Mouse (Mus musculus): ENCODE measurements around the gene Hspa4. TPM values are rescaled to one million over a fixed set of nuclear protein-coding genes. Genes with fewer than 3 reads are reported as not detected.
A peak's percentile ranks its signal among the peaks of the same experiment; 100 is the strongest.

Gene Hspa4
- total RNA-seq, 2 experiments from 2014 or later = 177 to 179 TPM

- peak; percentile 86 to 92 for DNase-seq (ENCODE audit: low spot score in 2 of 2)
Observed at GRCm38 (mm10) chr11:53254926-53255325, 45.3 kb downstream of the Hspa4 start.

- DNase-seq (ENCODE audit: low spot score in 2 of 2) = no peak
Observed at GRCm38 (mm10) chr11:53254428-53254827, 45.8 kb downstream of the Hspa4 start.

GRCm38 (mm10) chr11:53252186-53253119 is 47.8 kb downstream of the Hspa4 start:
- DNase-seq (ENCODE audit: low spot score in 2 of 2) = no peak

GRCm38 (mm10) chr11:53250796-53251195 is 49.5 kb downstream of the Hspa4 start:
- no peak for DNase-seq (ENCODE audit: low spot score in 2 of 2)

- DNase-seq (ENCODE audit: low spot score in 2 of 2) = no peak
Observed at GRCm38 (mm10) chr11:53249686-53250085, 50.6 kb downstream of the Hspa4 start.

GRCm38 (mm10) chr11:53245561-53245960 is 54.7 kb downstream of the Hspa4 start:
- DNase-seq (ENCODE audit: low spot score in 2 of 2) = no peak

- peak in 1 of 2 experiments; percentile 39 for DNase-seq (ENCODE audit: low spot score in 2 of 2)
Observed at GRCm38 (mm10) chr11:53243199-53243598, 57.1 kb downstream of the Hspa4 start.

GRCm38 (mm10) chr11:53233590-53233989 is 66.7 kb downstream of the Hspa4 start:
- no peak for DNase-seq (ENCODE audit: low spot score in 2 of 2)

GRCm38 (mm10) chr11:53231836-53232235 is 68.4 kb downstream of the Hspa4 start:
- DNase-seq (ENCODE audit: low spot score in 2 of 2) = no peak

GRCm38 (mm10) chr11:53229011-53229410 is 71.2 kb downstream of the Hspa4 start:
- peak; percentile 67 to 70 for DNase-seq (ENCODE audit: low spot score in 2 of 2)

- DNase-seq (ENCODE audit: low spot score in 2 of 2) = no peak
Observed at GRCm38 (mm10) chr11:53210876-53211275, 89.4 kb downstream of the Hspa4 start.

Other genes starting within 250 kb of the Hspa4 start
- gene Zcchc10, start 24.2 kb upstream of the Hspa4 start, total RNA-seq (2021) = 10 to 100 TPM; 10.5 to 12.8 TPM
- 100 to 1,000 TPM; 199 to 203 TPM for gene Aff4, start 50.4 kb upstream of the Hspa4 start, total RNA-seq (2021)
- not detected for gene Leap2, start 122.7 kb upstream of the Hspa4 start, total RNA-seq (2021)
- 100 to 1,000 TPM; 415 to 443 TPM for gene Uqcrq, start 130.4 kb upstream of the Hspa4 start, total RNA-seq (2021)
- gene Gdf9, start 130.6 kb upstream of the Hspa4 start, total RNA-seq (2021) = under 1 TPM; 0.73 to 0.79 TPM
- gene Gm10447, start 156.7 kb upstream of the Hspa4 start, total RNA-seq (2021) = under 1 TPM; 0.14 to 0.26 TPM
- 1 to 10 TPM; 5.4 to 5.6 TPM for gene Shroom1, start 156.7 kb upstream of the Hspa4 start, total RNA-seq (2021)
- not detected for gene Gm9837, start 170.0 kb upstream of the Hspa4 start, total RNA-seq (2021)
- 1 to 10 TPM; 2.0 to 2.1 TPM for gene Gm9945, start 179.7 kb upstream of the Hspa4 start, total RNA-seq (2021)
- 10 to 100 TPM; 61.7 to 78.5 TPM for gene Sowaha, start 179.8 kb upstream of the Hspa4 start, total RNA-seq (2021)
- gene Sept8, start 218.8 kb upstream of the Hspa4 start, total RNA-seq (2021) = 100 to 1,000 TPM; 288 to 309 TPM